Mouse (Mus musculus) testis, adult 2 months (tissue): ENCODE measurements around the gene Nfkb2. TPM values are rescaled to one million over a fixed set of nuclear protein-coding genes. Genes with fewer than 3 reads are reported as not detected.

Source experiments
- H3K27ac ChIP-seq: fragments of 200-500 bp; 2 replicates; pipeline ENCODE4 v1.5.1; 2012; ENCODE audit warnings: low read depth, low read length; ENCODE audit not compliant: control insufficient read depth, insufficient read depth
- H3K27me3 ChIP-seq: fragments of 200-500 bp; 2 replicates; pipeline ENCODE4 v1.6.1; 2012; ENCODE audit warnings: mild to moderate bottlenecking, low read length, moderate library complexity; ENCODE audit not compliant: control insufficient read depth, insufficient read depth
- H3K36me3 ChIP-seq: fragments of 200-500 bp; 2 replicates; pipeline ENCODE4 v1.6.1; 2012; ENCODE audit warnings: mild to moderate bottlenecking, low read length; ENCODE audit not compliant: control insufficient read depth, insufficient read depth
- H3K4me1 ChIP-seq: fragments of 200-500 bp; 2 replicates; pipeline ENCODE4 v1.6.1; 2012; ENCODE audit warnings: low read length; ENCODE audit not compliant: control insufficient read depth, insufficient read depth
- H3K4me3 ChIP-seq: fragments of 200-500 bp; 2 replicates; pipeline ENCODE4 v1.5.1; 2012; ENCODE audit warnings: low read depth, mild to moderate bottlenecking, low read length, moderate library complexity, mixed read lengths; ENCODE audit not compliant: control insufficient read depth
- CTCF ChIP-seq: fragments of 200-500 bp; IDR thresholded peaks from 2 replicates; pipeline ENCODE4 v1.5.1; 2012; ENCODE audit warnings: low read depth, mild to moderate bottlenecking, inconsistent platforms, low read length, moderate library complexity; ENCODE audit not compliant: control insufficient read depth, insufficient read depth, insufficient replicate concordance
- POLR2A ChIP-seq: fragments of 200-500 bp; IDR thresholded peaks from 2 replicates; pipeline ENCODE4 v1.6.1; 2012; ENCODE audit warnings: low read depth, mild to moderate bottlenecking, inconsistent platforms, low read length, moderate library complexity; ENCODE audit not compliant: control insufficient read depth
- polyA plus RNA-seq: library from polyadenylated mRNA; depleted of rRNA; stranded (reverse); fragments of >200 nt; gene quantifications from 2 replicates; pipeline ENCODE4 v1.2.3, GENCODE M21; 2012

The Nfkb2 gene
- polyA plus RNA-seq, 1 experiment = 2.5 TPM

GRCm38 (mm10) chr19:46321101-46321943, 17.2 kb downstream of the Nfkb2 start:
- no peaks in the 10 kb centered on the region for H3K36me3 ChIP-seq
- H3K27me3 ChIP-seq = peaks cover 3% of the 10 kb centered on the region; the same call in 1 of the 2 replicates
- no peak overlapping the region for H3K27ac ChIP-seq
- H3K4me1 ChIP-seq = peaks cover 21% of the 10 kb centered on the region
- TF ChIP-seq POLR2A (0 out of 2 replicates have a peak, but pooled peaks have one; percentile 0), CTCF (no peak)
- H3K4me3 ChIP-seq = peak overlapping the region; percentile 70

DNA sequence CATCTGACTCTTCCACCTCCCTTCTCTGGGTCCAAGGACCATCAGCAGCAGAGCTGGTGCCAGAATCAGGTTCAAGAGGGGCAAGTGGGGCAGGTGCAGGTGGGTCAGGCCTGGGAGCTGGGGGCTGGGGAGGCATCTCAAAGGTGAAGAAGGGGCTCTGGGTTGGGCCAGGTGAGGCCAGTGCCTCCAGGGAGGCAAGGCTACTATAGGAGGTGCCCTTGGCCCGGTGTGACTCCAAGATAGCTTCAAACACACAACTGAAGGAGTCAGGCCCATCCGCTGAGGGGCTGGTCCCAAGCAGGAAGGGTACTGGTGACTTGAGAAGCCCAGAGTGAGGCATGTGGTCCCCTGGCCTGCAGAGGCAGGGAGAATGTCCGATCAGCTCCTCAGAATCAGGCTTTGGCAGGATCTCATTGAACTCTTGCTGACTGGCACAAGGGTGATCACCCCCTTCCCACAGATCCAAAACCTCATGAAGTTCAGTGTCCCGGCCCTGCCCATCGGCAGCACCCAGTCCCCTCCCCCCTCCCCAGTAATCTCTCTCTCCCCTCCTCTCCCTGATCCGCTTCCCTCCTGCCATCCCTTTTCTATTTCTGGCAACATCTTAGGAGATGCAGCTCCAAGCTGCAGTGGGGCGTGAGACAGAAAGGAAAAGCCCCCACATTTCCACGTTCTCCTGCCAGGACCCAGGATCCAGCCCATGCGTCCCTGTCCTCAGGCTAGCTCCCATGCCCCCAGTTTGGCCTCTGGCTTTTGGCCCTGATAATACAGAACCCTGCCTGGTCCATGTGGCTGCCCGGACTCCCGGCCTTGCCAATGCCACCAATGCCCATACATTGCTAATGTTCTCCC, 18.2 kb downstream of the Nfkb2 start:
- no peak overlapping the region for H3K27ac ChIP-seq
- peak overlapping the region; percentile 70 for H3K4me3 ChIP-seq
- H3K36me3 ChIP-seq = no peaks in the 10 kb centered on the region
- H3K4me1 ChIP-seq = peaks cover 21% of the 10 kb centered on the region
- peaks cover 3% of the 10 kb centered on the region; the same call in 1 of the 2 replicates for H3K27me3 ChIP-seq
- no peak for TF ChIP-seq POLR2A
- TF ChIP-seq CTCF = no peak

- TF ChIP-seq CTCF (no peak), POLR2A (no peak)
- H3K4me1 ChIP-seq = peaks cover 22% of the 10 kb centered on the region
- no peak overlapping the region for H3K27ac ChIP-seq
- peak overlapping the region; percentile 70 for H3K4me3 ChIP-seq
- H3K27me3 ChIP-seq = no peaks in the 10 kb centered on the region
- H3K36me3 ChIP-seq = no peaks in the 10 kb centered on the region
Observed at GRCm38 (mm10) chr19:46322996-46323572, 19.0 kb downstream of the Nfkb2 start.

DNA sequence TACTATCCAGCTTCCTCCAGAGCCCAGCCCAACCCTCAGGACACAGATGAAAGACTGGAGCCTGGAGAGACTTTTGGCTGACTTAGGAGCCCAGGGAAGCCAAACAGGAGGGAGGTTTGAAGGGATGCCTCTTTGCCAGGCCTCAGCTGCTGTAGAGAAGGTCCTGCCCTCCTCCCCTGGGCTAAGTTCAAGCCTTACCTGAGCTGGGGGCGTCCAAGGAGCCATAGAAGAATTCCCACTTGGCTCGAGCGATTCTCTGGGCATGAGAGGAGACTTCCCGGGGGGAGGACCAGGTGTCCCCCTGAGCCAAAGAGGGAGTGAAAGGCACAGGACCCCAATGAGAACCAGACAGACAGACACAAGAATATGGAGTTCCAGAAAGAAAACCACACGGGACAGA, 19.6 kb downstream of the Nfkb2 start:
- Histone ChIP-seq H3K36me3 (no peaks in the 10 kb centered on the region), H3K27ac (no peak overlapping the region), H3K4me3 (no peak overlapping the region), H3K27me3 (no peaks in the 10 kb centered on the region), H3K4me1 (peaks cover 17% of the 10 kb centered on the region)
- TF ChIP-seq CTCF (no peak), POLR2A (no peak)

DNA sequence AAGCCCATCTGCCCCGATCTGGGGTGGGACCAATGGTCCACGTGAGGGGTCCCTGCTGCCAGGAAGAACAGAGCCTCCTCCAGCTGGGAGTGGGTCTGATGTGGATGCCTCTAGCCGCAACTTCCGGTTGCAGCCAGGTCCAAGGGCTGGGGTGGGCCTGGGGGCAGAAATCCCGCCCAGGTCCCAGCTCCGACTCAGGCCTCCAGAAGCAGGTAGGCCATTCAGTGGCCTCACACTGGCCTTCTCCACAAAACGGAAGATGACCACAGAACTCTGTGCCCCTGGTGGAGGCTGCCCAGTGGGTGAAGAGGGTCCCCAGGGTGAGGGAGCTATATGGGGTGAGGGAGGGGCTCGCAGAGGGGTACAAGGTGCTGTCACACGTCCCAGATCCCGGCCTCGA, 20.2 kb downstream of the Nfkb2 start:
- no peak overlapping the region for H3K27ac ChIP-seq
- TF ChIP-seq CTCF = no peak
- no peak for TF ChIP-seq POLR2A
- peaks cover 14% of the 10 kb centered on the region for H3K4me1 ChIP-seq
- no peaks in the 10 kb centered on the region for H3K27me3 ChIP-seq
- no peaks in the 10 kb centered on the region for H3K36me3 ChIP-seq
- peak overlapping the region; percentile 10; the same call in 1 of the 2 replicates for H3K4me3 ChIP-seq

DNA sequence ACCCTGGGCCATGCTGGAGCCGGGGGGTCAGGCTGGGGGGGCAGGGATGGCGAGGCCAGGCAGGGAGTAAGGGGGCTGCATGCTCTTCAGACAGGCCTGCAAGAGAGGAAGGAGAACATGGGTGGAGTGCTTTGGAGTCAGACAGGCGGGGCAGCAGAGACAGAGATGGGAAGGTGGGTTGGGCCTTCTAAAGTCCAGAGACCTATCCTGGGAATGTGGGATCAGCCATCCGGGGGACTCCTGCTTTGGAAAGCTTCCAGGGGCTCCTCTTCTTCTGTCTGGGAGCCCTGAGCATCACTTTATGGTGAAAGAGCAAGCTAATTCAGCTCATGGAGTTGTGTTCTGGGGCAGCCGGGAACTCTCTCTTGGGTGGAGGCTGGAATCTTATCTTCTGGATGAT, 20.8 kb downstream of the Nfkb2 start:
- Histone ChIP-seq H3K36me3 (no peaks in the 10 kb centered on the region), H3K27ac (no peak overlapping the region), H3K27me3 (no peaks in the 10 kb centered on the region), H3K4me3 (no peak overlapping the region), H3K4me1 (peaks cover 17% of the 10 kb centered on the region)
- no peak for TF ChIP-seq POLR2A
- no peak for TF ChIP-seq CTCF

DNA sequence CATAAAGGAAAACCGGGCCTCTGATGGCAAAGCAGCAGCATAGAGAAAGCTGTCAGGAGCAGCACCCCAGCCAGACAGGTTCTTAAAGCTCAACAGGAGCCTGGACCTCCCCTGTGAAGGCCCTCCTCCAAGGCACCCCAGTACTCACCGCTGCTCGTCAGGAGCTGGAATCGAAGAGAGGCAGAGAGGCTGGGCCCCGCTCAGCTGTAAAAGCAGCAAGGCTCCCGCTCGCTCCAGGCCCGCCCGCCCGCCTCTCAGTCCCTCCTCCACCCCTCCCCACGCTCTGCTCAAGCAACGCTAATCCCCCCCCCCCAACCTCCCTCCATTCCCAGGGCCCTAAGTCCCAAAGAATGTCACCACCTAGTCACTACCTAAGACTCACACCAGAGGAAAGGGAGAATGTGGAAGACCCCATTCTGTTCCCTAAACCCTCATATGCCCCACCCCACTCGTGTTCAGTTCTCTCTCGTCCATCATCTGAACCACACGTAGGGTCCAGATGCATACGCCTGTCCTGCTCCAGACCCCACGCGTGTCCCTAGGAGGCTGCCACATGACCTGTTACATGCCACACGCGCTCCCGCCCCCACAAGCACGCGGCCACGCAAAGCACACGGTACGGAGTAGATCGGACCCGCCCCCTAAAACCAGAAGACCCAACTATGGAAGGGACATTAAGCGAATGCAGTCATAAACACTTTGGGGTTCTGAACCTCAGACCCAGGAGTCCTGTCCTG, 22.1 kb downstream of the Nfkb2 start:
- Histone ChIP-seq H3K4me3 (peak overlapping the region; percentile 91), H3K27me3 (no peaks in the 10 kb centered on the region), H3K4me1 (peaks cover 18% of the 10 kb centered on the region), H3K36me3 (no peaks in the 10 kb centered on the region), H3K27ac (no peak overlapping the region; the same call in 1 of the 2 replicates)
- TF ChIP-seq CTCF = no peak
- no peak for TF ChIP-seq POLR2A
